Mouse (Mus musculus) CH12.LX (cell line): Measurements from ENCODE around the gene Btbd9.

ENCODE experiments used
- CTCF ChIP-seq, 2 experiments: IDR thresholded peaks in 1 of 2; conservative IDR thresholded peaks in 1 of 2; 2 replicates each; pipeline ENCODE4 v1.5.1; 2011 to 2012; ENCODE audit warnings: low read depth in 2 of 2, low read length in 2 of 2, improper control_type of control experiment in 1 of 2, inconsistent platforms in 1 of 2, mild to moderate bottlenecking in 1 of 2, moderate library complexity in 1 of 2
- ELF1 ChIP-seq: IDR thresholded peaks from 2 replicates; pipeline ENCODE4 v1.6.1; 2014; ENCODE audit warnings: low read depth, mild to moderate bottlenecking, inconsistent platforms, low read length, improper control_type of control experiment
- MAFK ChIP-seq: IDR thresholded peaks from 2 replicates; pipeline ENCODE4 v1.6.1; 2011; ENCODE audit warnings: low read length, improper control_type of control experiment; ENCODE audit not compliant: insufficient replicate concordance
- MAX ChIP-seq: IDR thresholded peaks from 2 replicates; pipeline ENCODE4 v1.6.1; 2011; ENCODE audit warnings: low read length, improper control_type of control experiment
- MXI1 ChIP-seq: IDR thresholded peaks from 2 replicates; pipeline ENCODE4 v1.6.1; 2011; ENCODE audit warnings: mild to moderate bottlenecking, low read depth, low read length, improper control_type of control experiment
- NELFE ChIP-seq: IDR thresholded peaks from 2 replicates; pipeline ENCODE4 v1.6.1; 2011; ENCODE audit warnings: low read depth, low read length, improper control_type of control experiment
- POLR2A ChIP-seq: IDR thresholded peaks from 2 replicates; pipeline ENCODE4 v1.6.1; 2011; ENCODE audit warnings: low read depth, mild to moderate bottlenecking, improper control_type of control experiment, low read length
- RAD21 ChIP-seq: IDR thresholded peaks from 2 replicates; pipeline ENCODE4 v1.6.1; 2011; ENCODE audit warnings: low read depth, mild to moderate bottlenecking, low read length, improper control_type of control experiment, moderate library complexity
- SIN3A ChIP-seq: IDR thresholded peaks from 2 replicates; pipeline ENCODE4 v1.6.1; 2012; ENCODE audit warnings: low read length, improper control_type of control experiment, inconsistent platforms
- TBP ChIP-seq: conservative IDR thresholded peaks from 2 replicates; pipeline ENCODE4 v1.6.1; 2011; ENCODE audit warnings: low read depth, low read length, improper control_type of control experiment
- TCF12 ChIP-seq: IDR thresholded peaks from 2 replicates; pipeline ENCODE4 v1.6.1; 2014; ENCODE audit warnings: low read depth, mild to moderate bottlenecking, inconsistent platforms, low read length, improper control_type of control experiment
- ZNF384 ChIP-seq: IDR thresholded peaks from 2 replicates; pipeline ENCODE4 v1.6.1; 2012; ENCODE audit warnings: low read depth, low read length, improper control_type of control experiment, inconsistent platforms

DNA sequence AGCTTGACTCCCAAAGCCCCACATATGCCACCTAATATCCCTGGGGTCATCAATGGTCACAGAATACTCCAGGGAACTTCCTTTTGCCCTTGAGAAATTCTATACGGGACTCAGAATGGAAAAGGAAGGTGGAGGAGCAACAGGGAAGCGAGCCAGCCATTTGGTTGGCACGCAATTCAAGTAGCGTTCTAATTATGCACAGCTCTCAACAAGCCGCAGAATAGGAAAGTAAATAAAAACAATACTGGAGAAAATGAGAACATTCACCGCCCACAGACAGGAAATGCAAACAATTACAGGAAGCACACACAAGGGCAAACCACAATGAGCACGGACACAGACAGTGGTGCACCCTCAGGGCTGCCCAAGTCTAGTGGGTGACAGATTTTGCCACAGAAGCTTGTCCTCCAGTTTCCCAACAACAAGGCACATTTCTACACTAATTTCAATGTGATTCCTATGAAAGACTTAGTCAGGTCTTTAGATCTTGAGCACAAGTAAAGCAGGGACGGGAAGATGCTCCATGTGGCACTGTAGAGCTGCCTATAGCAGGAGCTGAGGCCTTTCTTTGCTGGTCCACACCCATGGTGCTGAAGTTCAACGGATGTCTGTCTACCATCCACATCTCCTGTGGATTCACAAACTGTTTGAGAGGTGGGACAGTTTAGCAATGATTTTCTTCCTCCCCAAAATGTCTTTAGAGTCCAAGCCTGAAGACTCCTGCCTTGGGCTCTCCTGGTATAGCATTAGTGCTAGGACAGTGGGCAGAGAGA lies 232.4 kb downstream of the Btbd9 start:
- TF ChIP-seq RAD21 (no peak), SIN3A (no peak), ZNF384 (no peak), CTCF (conservative IDR thresholded peaks at IDR 0.05 in 1 of 2, IDR thresholded peaks at IDR 0.05 in 1 of 2; ENCODE audit: low read depth in 2 of 2, low read length in 2 of 2) (no peak), TBP (no peak), POLR2A (no peak), NELFE (no peak), MAFK (no peak), ELF1 (no peak), TCF12 (no peak), MXI1 (no peak), MAX (no peak)
